Mouse (Mus musculus): ENCODE data around the gene B3galt4.
"Not testable (repeated sequence)": the region's sequence is repeated elsewhere in the genome, so short reads cannot be mapped to it uniquely, and the experiment has no call there.

The B3galt4 gene

DNA sequence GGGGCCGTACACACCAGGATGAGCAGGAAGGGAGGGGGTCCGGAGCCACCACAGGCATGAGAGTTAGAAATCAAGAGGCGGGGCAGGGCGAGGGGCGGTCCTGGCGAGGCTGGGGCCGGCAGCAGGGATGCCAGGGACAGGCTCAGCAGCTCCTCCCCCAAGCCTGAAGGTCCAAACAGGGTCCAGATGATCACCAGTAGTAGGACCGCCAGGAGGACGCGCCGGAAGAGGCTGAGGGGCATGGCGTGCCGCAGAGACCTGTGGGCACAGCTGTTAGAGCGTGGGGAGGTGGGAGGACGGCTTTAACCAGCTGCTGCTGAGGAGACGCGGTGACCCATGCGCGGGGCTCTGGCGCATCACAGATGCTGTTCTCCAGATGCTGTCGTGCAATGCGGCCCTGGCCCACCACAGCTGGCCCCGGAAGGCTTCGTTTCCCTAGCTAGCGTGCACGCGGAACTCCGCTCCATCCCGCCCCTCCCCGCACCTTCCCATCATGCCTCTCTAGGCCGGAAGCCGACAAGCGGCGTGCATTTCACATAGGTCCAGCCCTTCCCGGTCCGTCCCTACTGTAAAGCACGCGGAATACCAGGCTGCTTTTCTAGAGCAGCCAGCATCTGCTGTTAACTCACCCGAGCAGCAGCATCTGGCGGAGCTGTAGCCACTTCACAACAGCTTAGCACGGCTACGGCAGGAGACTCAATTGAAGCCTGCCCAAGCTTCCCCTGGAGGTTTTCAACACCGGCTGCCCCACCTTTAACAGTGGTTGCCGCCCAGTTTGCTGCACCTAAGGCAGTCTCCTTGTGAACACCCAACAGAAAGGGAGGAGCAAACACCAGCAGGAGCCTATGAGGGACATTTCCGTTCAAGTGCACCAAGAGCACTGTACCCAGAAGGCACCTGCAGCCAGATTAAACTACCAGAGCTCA, at the start of gene B3galt4:
Gene B3galt4 (minus strand): TSS at position 468 of the 926 bp plus-strand sequence.
- DNase-seq (ENCODE audit: low spot score in 2 of 2): peak; percentile 74 to 76

DNA sequence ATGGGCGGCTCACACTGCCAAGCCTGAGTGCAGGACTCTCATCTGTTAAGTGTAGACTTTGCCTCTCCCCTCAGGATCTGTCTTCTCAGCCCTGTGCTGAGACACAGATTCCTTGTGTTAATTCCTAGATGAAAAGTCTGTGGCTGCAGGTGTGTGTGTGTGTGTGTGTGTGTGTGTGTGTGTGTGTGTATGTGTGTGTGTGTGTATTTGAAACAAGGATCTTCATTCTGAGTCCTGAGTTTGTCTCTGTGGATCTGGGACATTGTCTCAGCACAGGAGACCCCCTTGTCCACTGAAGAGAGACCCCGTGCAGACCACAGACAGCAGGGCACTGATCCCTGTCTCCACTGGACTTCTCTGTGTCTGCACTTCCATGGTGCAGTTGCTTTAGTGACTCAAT, 49.5 kb upstream of the B3galt4 start:
- DNase-seq (ENCODE audit: low spot score in 2 of 2): not testable (repeated sequence)

DNA sequence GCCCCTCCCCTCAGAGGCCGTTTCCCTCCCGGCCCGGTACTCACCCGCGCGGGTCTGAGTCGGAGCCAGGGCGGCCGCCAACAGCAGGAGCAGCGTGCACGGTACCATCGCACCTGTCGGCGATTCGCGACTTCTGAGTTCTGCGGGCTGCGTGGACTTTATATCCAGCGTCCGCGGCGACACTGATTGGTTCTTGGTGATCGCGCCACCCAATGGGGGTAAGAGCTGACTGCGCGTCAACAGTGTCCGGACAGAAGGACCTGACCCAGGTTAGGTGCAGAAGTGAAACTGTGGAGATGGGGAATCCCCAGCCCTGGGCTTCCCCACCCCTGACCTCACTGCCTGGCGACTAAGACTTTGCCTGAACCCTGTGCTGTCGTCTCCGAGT, 48.9 kb upstream of the B3galt4 start, which contains the start of gene H2-K1:
Gene H2-K1 (minus strand): TSS at position 198 of the 388 bp plus-strand sequence.
- DNase-seq (ENCODE audit: low spot score in 2 of 2): peak; percentile 49 to 65

DNA sequence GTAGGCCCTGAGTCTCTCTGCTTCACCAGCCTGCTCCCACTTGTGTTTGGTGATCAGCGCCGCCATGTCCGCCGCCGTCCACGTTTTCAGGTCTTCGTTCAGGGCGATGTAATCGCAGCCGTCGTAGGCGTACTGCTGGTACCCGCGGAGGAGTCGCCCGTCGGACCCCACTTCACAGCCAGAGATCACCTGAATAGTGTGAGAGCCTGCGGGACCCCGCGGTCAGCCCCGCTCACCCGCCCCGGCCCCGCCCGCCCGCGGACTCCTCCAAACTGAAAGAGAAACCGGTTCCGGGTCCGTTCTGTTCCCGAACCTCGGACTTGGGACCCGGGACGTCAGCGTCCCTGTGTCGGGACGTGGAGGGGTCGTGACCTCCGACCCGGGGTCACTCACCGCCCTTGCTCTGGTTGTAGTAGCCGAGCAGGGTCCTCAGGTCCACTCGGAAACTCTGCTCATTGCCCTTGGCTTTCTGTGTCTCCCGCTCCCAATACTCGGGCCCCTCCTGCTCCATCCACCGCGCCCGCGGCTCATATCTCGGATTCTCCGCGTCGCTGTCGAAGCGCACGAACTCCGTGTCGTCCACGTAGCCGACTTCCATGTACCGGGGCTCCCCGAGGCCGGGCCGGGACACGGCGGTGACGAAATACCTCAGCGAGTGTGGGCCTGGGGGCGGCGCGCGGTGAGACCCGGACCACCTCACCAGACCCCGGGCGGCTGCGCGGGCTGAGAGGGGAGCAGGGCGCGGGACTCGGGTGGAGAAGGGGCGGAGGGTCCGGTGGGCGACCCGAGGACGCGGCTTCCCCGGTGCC, 48.3 kb upstream of the B3galt4 start:
- DNase-seq (ENCODE audit: low spot score in 2 of 2): no peak

DNA sequence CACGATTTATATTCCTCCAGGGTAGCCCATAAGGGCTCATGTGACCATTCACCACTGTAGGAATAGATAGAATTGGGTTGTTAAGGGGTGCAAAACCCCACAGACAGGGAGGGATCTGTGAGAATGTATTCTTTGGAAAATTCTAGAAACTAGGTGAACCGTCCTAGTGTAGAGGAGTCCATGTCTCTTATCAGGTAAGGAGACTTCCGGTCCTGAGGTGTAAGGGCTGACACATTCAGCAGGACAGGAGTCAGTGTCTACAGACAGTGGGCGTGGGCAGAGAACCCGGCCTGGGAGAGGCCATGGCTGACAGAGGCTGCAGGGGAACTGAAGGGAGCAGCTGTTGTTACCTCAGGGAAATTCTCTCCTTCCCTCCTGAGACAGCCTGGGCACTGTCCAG, 47.4 kb upstream of the B3galt4 start:
- not testable (repeated sequence) for DNase-seq (ENCODE audit: low spot score in 2 of 2)

DNA sequence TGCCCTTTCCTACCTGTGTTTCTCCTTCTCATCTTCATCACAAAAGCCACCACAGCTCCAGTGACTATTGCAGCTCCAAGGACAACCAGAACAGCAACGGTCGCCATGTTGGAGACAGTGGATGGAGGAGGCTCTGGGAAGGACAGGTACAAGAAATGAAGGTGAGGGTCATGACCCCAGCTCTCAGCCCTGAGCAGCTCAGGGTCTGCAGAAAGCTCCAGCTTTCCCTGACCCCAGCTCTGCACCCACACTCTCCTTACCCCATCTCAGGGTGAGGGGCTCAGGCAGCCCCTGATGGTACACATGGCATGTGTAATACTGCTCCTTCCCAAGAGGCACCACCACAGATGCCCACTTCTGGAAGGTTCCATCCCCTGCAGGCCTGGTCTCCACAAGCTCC, 45.7 kb upstream of the B3galt4 start:
- not testable (repeated sequence) for DNase-seq (ENCODE audit: low spot score in 2 of 2)

DNA sequence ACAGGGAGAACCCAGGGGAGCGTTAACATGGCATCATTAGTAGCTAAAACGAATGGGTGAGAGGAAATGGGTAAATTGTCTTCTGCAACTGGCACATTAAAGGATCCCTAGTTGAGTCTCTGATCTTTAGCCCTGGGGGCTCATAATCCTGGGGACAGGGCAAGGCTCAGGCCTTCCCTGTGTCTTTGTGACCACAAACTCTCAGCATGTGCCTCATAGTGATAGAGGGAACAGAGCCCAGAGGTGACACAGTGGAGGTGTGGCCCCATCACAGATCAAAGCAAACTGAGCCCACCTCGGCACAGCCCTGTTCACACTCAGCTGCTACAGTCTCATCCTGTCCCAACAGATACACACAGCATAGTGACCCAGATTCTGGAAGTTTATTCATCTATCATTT, 44.4 kb upstream of the B3galt4 start:
- DNase-seq (ENCODE audit: low spot score in 2 of 2): no peak

DNA sequence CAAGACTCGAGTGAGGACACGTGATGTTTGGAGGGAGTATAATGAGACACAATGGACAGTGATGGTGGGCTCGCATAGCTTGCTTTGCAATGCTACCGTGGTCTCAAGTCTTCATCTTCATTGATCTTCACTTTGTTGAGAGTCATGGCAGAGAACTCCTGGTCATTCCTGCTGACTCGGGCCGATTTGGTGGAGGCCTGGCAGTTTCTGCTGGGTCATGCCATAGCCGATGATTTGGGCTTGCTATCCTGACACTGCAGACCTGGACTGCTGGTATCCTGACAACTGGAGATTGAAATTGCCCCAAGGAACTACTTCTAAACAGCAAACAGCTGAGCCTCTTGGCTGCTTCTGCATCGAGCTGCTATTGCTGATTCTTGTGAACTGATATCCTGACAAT, 43.7 kb upstream of the B3galt4 start:
- DNase-seq (ENCODE audit: low spot score in 2 of 2): no peak

DNA sequence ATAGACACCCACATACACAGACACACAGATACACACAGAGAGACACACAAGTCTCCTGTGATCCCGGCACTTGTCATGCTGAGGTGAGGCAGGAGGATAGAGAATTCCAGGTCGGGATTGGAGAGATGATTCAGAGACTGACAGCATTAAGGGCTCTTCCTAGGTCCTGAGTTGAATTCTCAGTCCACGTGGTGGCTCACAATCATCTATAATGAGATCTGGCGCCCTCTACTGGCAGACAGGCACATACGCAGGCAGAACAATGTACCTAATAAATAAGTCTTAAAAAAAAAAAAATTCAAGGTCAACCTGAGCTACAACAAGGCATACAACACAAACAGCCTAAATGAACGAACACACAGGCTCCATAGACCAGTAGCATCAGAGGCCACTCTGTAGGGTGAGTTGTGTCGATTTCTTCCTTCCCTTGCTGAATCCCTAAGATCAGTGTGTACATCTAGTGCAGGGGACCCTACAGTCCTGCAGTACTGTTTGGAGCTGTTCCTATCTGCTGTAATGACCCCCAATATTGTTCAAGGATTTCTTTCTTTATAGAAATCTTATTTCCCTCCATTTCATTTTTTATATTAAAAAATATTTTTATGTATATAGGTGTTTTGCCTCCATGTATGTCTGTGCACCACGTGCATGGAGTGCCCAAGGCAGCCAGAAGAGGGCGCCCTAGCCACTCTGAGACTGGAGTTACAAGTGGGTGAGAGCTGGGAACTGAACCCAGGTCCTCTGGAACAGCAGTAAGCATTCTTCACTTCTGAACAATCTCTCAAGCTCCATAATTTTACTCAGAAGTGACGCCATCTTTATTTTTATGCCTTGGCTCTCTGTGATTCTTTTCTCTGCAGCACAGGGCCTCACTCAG, 40.7 kb upstream of the B3galt4 start:
- no peak for DNase-seq (ENCODE audit: low spot score in 2 of 2)

DNA sequence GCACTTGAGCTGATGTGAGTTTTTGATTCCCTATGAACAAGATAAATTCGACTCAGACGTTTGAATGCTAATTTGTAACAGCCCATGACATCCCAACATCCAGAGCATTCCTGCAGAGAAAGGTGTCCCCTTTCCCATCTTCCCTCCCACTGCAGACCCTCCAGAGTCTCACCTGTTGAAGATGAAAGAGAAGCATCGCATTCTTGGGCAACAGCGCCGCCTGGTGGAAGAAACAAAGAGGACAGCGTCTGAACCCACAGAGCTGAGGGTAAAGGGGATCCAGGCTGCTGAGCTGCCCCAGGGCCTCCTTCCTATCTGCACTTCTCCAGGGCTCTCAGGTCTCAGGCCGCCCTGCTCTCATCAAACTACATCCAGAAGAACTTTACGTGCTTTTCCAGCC, 30.8 kb upstream of the B3galt4 start:
- DNase-seq (ENCODE audit: low spot score in 2 of 2): not testable (repeated sequence)

DNA sequence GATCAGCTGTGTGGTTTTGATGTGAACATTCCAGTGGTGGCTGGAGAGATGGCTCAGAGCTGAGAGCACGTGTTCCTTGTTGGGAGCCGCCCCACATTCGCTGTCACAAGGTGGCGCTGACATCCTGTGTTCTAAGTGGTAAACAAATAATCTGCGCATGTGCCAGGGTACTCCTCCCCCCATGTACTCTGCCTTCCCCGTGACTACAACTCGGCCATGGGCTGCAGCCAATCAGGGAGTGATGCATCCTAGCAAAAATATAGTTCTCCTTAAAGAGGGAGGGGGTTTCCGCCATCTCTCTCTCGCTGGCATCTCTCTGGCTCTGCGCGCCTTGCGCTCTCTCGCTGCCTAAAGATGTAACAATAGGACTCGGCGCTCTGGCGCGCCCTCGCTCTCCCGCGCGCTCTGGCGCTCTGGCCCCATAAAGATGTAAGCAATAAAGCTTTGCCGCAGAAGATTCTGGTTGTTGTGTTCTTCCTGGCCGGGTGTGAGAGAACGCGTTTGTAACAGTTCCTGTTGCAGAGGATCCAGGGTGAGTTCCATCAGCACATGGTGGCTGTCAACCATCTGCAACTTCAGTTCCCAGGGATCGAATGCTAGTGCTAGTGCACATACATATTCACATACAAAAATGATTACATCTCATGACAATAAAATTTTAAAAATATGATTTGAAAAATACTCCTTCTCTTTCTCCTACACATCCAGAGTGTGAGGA, 30.1 kb upstream of the B3galt4 start:
- peak; percentile 88 to 90 for DNase-seq (ENCODE audit: low spot score in 2 of 2)

DNA sequence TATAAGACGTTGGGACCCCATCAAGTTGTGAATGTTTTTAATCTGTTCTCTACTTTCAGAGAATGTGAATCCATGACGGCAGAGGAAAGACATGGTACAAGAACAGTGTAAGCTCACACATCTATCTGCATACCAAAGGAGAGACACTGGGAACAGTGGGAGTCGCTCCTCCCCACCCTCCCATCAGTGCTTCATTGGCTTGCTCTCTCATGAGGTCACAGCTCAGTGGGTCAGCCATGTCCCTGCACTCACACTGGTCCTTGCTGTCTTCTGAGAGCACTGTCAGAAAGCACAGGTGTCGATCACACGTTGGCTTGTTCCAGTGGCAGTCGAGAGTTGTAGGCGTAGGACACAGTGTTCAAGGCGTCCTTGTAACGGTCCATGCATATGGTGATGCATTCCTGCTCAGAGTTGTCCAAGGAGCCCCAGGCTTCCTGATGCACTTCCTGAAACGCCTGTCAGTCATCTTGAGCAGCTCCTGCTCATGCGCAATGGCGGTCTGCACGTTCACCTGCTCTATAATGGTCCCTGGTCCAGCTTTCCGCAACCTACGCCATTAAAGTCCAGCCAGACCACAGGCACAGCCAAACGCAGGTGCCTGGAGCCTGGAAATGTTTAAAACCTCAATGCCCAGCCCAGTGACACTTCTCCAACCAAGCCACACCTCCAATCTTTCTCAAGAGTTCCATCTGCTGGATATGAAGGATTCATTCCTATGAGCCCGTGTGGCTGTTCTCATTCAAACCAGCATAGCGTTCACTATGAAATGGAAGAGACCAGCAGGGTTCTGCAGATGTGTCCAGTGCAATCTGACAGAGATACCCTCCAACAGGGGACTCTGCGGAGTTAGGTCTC, 29.1 kb upstream of the B3galt4 start:
- DNase-seq (ENCODE audit: low spot score in 2 of 2): no peak

DNA sequence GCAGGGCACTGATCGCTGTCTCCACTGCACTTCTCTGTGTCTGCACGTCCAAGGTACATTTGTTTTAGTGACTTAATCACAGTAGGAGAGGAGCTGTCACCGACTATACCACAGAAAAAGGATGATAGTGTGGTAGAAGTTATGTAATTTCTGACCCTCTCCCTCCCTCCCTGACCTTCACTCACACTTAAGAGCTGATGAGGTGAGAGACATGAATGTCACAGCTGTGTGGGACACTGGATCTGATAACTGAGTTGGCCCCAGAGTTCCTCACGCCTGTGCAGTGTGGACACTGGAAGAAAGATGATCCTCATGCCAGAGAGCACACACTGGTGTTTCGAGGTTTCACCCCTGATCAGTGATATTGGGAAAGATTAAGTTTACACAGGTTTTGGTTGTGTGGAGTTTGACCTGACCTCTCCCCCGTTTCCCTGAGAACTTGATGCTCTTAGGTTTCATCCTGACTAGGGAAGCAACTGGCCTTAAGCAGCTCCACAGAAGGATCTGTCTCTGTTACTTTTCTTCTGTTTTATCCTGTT, 28.3 kb upstream of the B3galt4 start:
- DNase-seq (ENCODE audit: low spot score in 2 of 2): no peak

DNA sequence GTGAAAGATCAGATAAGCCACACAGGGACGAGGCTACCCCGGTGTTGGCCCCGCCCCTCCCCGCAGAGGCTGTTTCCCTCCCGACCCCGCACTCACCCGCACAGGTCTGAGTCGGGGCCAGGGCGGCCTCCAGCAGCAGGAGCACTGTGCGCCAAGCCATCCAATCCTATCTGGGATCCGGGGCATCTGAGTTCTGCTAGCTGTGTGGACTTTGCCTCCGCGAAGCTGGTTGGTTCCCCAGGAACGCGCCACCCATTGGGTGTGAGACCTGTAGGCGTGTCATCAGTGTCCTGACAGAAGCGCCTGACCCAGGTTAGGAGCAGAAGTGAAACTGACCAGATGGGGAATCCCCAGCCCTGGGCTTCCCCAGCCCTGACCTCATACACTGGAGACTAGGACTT, 27.3 kb upstream of the B3galt4 start:
- peak in 1 of 2 experiments; percentile 44 for DNase-seq (ENCODE audit: low spot score in 2 of 2)

DNA sequence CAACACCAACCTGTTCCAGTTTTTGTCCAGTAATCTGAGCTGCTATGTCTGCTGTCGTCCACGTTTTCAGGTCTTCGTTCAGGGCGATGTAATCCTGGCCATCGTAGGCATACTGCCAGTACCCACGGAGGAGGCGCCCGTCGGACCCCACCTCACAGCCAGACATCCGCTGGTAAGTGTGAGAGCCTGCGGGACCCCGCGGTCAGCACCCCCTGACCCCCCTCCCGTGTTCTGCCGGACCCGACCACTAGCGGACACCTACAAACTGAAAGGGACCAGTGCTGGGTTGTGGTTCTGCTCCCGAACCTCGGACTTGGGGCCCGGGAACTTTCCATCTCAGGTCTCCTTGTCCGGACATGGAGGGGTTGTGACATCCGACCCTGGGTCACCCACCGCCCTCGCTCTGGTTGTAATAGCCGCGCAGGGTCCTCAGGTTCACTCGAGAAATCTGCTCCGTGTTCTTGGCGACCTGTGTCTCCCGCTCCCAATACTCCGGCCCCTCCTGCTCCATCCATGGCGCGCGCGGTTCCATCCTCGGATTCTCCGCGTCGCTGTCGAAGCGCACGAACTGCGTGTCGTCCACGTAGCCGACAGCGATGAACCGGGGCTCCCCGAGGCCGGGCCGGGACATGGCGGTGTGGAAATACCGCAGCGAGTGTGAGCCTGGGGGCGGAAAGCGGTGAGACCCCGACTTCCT, 26.7 kb upstream of the B3galt4 start:
- no peak for DNase-seq (ENCODE audit: low spot score in 2 of 2)

DNA sequence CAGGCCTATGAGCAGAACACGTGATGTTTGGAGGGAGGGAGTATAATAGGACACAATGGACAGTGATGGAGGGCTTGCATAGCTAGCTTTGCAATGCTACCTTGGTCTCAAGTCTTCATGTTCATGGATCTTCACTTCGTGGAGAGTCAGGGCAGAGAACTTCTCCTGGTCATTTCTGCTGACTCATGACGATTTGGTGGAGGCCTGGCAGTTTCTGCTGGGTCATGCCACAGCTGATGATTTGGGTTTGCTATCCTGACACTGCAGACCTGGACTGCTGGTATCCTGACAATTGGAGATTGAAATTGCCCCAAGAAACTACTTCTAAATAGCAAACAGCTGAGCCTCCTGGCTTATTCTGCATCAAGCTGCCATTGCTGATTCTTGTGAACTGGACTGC, 22.3 kb upstream of the B3galt4 start:
- no peak for DNase-seq (ENCODE audit: low spot score in 2 of 2)

DNA sequence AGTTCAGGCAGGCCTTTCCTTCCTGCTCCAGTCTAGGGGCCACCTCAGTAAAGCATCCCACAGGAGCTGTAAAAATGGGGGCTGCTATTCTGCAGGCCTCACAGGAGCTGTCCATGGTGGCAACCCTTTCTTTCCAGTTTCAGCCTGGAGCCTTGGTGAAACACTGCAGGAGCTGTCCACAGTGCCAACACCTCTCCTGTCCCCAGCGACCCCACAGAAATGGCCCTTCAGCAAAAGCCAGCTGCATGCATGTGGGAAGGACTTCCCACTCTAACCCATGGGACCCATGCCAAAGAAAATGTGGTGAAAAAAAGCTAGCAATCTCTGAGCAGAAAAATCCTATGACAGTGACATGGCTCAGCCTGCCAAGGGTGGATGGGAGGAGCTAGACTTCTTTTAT, 21.4 kb upstream of the B3galt4 start:
- no peak for DNase-seq (ENCODE audit: low spot score in 2 of 2)

DNA sequence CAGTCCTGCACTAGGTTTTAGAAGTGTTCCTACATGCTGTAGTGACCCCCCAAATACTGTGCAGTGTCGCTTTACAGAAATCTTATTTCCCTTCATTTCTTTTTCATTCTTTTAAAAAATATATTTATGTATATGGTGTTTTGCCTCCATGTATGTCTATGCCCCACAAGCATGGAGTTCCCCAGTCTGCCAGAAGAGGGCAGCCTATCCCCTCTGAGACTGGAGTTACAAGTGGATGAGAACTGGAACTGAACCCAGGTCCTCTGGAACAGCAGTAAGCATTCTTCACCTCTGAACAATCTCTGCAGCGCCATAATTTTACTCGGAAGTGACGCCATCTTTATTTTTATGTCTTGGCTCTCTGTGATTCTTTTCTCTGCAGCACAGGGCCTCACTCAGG, 18.1 kb upstream of the B3galt4 start:
- no peak for DNase-seq (ENCODE audit: low spot score in 2 of 2)

DNA sequence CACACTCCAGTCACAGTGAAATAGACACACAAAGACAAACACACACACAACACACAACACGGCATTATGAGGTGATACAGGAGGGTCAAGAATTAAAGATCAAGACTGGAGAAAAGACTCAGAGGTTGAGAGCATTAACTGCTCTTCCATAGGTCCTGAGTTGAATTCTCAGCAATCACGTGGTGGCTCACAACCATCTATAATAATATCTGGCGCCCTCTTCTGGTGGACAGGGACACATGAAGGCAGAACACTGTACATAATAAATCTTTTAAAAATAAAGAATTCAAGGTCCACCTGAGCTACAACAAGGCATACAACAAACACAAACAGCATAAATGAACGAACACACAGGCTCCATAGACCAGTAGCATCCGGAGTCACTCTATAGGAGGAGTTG, 17.6 kb upstream of the B3galt4 start:
- DNase-seq (ENCODE audit: low spot score in 2 of 2): no peak
